In genomic region chr10:68007103-68007502, GRCm38 (mm10) we compare ENCODE assay signal across 23 mouse cellular contexts. TPM values are rescaled to one million over a fixed set of nuclear protein-coding genes. Genes with fewer than 3 reads are reported as not detected.
DNase-seq lines count a peak whose midpoint lies in the region; ATAC-seq and TF ChIP-seq lines count a peak whose summit lies in the region.
"Had no signal": no experiment of that assay in that cellular context is flagged by ENCODE, and none has a peak within 500 bp of the region (broad histone marks: within the 10 kb centered on the region; RNA-seq: fewer than 3 reads in every experiment).

No protein-coding gene starts in this region.

- H3K27ac ChIP-seq in heart, postnatal 0 days (ENCODE audit: low read depth) = peak overlapping the region; percentile 52
- peak overlapping the region; percentile 3; the same call in 1 of the 2 replicates for H3K27ac ChIP-seq in brown adipose tissue, adult 24 weeks (replicated peaks; ENCODE audit: low read depth, low read length)
- H3K27ac ChIP-seq: hindbrain, embryonic 13.5 days had no signal

- H3K36me3 ChIP-seq in heart, postnatal 0 days (replicated peaks; ENCODE audit: control insufficient read depth, insufficient read depth, low read length) = 0 out of 2 replicates have a peak, but pooled peaks cover 4% of the 10 kb centered on the region

- H3K27me3 ChIP-seq in heart, postnatal 0 days (ENCODE audit: control insufficient read depth, insufficient read depth, low read length) = no peaks in the 10 kb centered on the region
- H3K27me3 ChIP-seq: hindbrain, embryonic 13.5 days had no signal

- H3K9ac ChIP-seq in heart, postnatal 0 days (replicated peaks; ENCODE audit: low read depth, low read length) = no peak overlapping the region
- H3K9ac ChIP-seq: forebrain, postnatal 0 days; hindbrain, embryonic 13.5 days had no signal

- intact Hi-C loops in heart, postnatal 14 days (cut with DNase I) = loop anchor here (5.0 kb wide), 1 partner anchor 75 kb away; no protein-coding TSS in a partner anchor
- intact Hi-C loops in left cerebral cortex, postnatal 4 days (cut with DNase I) = no loop called here

- H3K4me1 ChIP-seq in heart, postnatal 0 days (ENCODE audit: control insufficient read depth, insufficient read depth) = peaks cover 12% of the 10 kb centered on the region
- no peaks in the 10 kb centered on the region; the same call in 1 of the 2 replicates for H3K4me1 ChIP-seq in brown adipose tissue, adult 24 weeks (ENCODE audit: control insufficient read depth, insufficient read depth, insufficient read length, low read length)
- H3K4me1 ChIP-seq: hindbrain, embryonic 13.5 days had no signal

- H3K4me3 ChIP-seq in heart, postnatal 0 days (ENCODE audit: low read depth, low read length) = no peak overlapping the region
- H3K4me3 ChIP-seq in brown adipose tissue, adult 24 weeks (ENCODE audit: insufficient read depth, low read depth, low read length) = no peak overlapping the region
- H3K4me3 ChIP-seq: gastrocnemius, adult 2 months; hindbrain, embryonic 13.5 days had no signal

- WGBS in heart, postnatal 0 days = 86% methylated on average over 6 of the region's 6 CpGs

- ATAC-seq in heart, postnatal 0 days (ENCODE audit: insufficient read depth, low read depth) = no peak
- ATAC-seq: activated CD4-positive, CD25-positive, alpha-beta regulatory T cell, adult 4 months; forebrain, embryonic 14.5 days; forebrain, postnatal 0 days; intestine, postnatal 0 days had no signal

- no peak overlapping the region for H3K4me2 ChIP-seq in heart, postnatal 0 days (ENCODE audit: low read depth, low read length)
- H3K4me2 ChIP-seq: heart, embryonic 11.5 days; hindbrain, embryonic 13.5 days had no signal

- DNase-seq in cerebellum, postnatal 10 days = peak; percentile 52 to 70
- DNase-seq in cerebellum, adult 8-10 months = no peak
- no peak for DNase-seq in heart, postnatal 0 days (ENCODE audit: low spot score)
- no peak for DNase-seq in heart, postnatal 14 days
- DNase-seq in left cerebral cortex, postnatal 4 days = peak; percentile 50
- no peak for DNase-seq in left cerebral cortex, adult 18-20 months (ENCODE audit: low spot score in 2 of 2)
- DNase-seq in testis, postnatal 14 days (ENCODE audit: low spot score) = no peak
- DNase-seq: adrenal gland, adult 8-10 months; adrenal gland, postnatal 25 days; cerebellum, adult 18-20 months; cerebellum, adult 9-11 months; cerebellum, postnatal 36 days; embryo, embryonic 11 days; forebrain, postnatal 0 days; gastrocnemius, adult 2 months; gastrocnemius, postnatal 14 days; heart, adult 11 months had no signal

- no peaks in the 10 kb centered on the region for H3K9me3 ChIP-seq in heart, postnatal 0 days (replicated peaks; ENCODE audit: control insufficient read depth, low read length)
- H3K9me3 ChIP-seq: hindbrain, embryonic 13.5 days had no signal

- no peak for TF ChIP-seq CTCF in heart, postnatal 0 days (IDR thresholded peaks at IDR 0.05; ENCODE audit: low read depth)

- no peak for TF ChIP-seq EP300 in heart, postnatal 0 days (IDR thresholded peaks at IDR 0.05; ENCODE audit: low read depth)

RNA-seq across cellular contexts. Expression of gene Rtkn2, which starts 27.7 kb away (rescaled TPM):
- total RNA-seq in heart, postnatal 0 days (2014; rRNA removed; ENCODE audit: low replicate concordance) = 0.27 and 2.9 TPM in 2 replicates
- 2.1 and 2.2 TPM in 2 replicates for polyA plus RNA-seq in heart, postnatal 0 days (2015; fragmentation: Nextera tagmentation; extraction: Ambion mirVana)
- total RNA-seq in heart, postnatal 14 days (2021) = 1 to 10 TPM in 1 of 2 experiments, under 1 TPM in 1; 0.45 to 1.1 TPM
- total RNA-seq in left cerebral cortex, postnatal 4 days (2021) = 1 to 10 TPM; 5.8 to 6.0 TPM
- total RNA-seq in left cerebral cortex, adult 18-20 months (2021) = 1 to 10 TPM; 4.1 to 4.8 TPM
- not detected in 2 replicates for polyA plus RNA-seq in brown adipose tissue, adult 24 weeks (2012; ENCODE audit: insufficient read depth, insufficient read length, missing spikeins)

Comparison
In these comparisons a context has a peak if more than half of its experiments do, and no peak if none do; other contexts are left out.
1. DNase-seq: peak in cerebellum, postnatal 10 days (2 of 2) and left cerebral cortex, postnatal 4 days (single experiment); none in cerebellum, adult 8-10 months (single experiment), heart, postnatal 0 days (single experiment), heart, postnatal 14 days (0 of 2), left cerebral cortex, adult 18-20 months (0 of 2) and testis, postnatal 14 days (single experiment).